Mouse (Mus musculus): Measurements from ENCODE around the gene Chrm5.
A peak's percentile ranks its signal among the peaks of the same experiment; 100 is the strongest.
"Not testable (repeated sequence)": the region's sequence is repeated elsewhere in the genome, so short reads cannot be mapped to it uniquely, and the experiment has no call there.

Chrm5 gene

DNA sequence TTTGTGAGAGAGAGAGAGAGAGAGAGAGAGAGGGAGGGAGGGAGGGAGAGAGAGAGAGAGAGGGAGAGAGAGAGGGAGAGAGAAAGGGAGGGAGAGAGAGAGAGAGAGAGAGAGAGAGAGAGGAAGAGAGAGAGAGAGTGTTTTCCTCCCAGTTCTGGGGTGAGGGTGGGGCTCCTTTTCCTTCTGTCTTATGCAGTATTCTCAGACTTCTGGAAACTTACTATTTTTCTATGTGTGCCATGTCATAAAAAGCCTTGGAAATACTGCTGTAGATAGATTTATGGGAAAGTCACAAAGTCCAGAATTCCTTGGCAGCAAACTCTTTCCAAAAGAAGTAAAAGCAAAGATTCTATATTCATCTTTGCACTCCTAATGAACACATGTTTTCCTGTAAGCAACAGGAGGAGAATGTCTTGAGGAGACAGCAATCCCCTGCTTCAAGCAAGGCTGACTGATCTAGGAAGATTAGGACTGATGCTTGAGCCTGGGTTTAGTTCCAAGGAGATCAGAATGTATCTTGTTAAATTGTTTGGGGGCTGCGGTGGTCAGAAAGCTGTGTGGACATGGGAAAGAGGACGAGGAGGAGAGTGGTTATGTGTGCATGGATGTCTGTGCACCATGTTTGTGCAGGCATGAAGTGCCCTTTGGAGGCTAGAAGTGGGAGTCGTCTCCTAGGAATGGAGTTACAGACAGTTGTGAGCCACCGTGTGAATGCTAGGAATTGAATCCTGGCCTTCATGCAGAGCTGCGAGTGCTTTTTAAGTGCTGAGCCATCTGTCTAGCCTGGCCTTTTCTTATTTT, 2.2 kb upstream of the Chrm5 start:
- DNase-seq (ENCODE audit: extremely low spot score, low spot score): no peak

DNA sequence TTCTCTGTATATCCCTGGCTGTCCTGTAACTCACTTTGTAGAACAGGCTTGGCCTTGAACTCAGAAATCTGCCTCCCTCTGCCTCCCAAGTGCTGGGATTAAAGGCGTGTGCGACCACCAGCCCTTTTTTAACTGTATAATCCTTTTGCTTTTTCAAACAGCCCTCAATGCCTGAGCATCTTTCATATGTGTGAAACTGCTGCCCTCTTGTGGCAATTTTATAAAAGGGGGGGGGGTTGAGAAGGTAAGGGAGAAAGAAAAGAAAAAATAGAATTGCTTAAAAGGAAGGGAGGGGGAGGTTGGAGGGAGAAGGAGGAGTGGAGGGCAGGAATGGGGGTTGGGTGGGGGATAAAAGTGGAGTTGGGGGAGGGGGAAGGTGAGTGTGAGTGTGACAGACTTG, 995 bp upstream of the Chrm5 start:
- peak; percentile 36 for DNase-seq (ENCODE audit: extremely low spot score, low spot score)

DNA sequence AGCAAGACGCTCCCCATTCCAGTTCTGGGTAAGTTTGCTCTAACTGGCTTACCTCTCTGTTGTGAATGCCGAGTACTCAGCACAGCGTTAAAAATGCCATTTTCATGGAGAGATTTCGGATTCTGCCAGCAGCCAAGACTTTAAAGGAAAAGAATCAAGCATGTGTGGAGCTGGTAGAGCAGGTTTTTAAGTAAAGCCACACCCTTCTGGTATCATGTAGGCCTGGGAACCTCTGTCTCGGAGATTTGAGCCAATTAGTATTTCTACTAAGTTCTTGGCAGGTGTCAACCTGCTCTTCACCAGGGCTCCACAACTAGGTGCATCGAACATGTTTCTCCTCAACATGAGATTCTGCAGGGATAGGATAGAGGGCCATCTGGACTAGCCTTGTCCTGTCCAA, 4.0 kb downstream of the Chrm5 start:
- DNase-seq (ENCODE audit: extremely low spot score, low spot score): no peak

DNA sequence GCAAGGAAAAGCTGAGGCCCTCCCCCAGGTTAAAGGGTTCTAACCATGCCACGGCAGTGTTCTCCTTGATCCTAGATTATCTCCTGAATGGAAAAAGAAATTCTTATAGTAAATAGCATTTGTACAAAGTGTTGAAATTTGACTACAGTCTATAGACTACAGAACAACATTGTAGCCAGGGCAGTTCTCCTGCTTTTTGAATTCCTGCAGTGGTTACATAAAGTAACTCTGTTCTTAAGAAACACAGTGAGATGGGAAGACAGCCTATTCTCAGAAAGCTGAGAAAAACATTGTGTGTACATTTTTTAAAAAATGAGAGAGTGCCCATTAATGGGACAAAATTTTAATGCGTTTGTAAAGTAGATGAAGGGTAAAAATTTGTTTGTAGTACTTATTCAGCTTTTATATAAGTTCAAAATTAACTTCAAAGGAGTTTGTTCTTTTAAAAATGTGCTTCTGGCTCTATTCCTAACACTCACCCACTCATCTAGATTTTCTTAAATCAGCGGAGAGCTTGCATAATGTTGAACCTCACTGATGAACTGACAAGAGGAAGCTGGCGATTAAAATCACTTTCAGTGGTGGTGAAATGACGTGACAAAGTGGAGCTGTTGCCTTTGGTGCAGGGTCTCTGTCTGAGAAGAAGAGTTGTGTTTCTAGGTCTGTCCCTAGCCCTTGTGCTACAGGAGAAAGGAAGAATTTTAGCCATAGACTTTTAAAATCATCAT, 5.4 kb downstream of the Chrm5 start:
- DNase-seq (ENCODE audit: extremely low spot score, low spot score): no peak

DNA sequence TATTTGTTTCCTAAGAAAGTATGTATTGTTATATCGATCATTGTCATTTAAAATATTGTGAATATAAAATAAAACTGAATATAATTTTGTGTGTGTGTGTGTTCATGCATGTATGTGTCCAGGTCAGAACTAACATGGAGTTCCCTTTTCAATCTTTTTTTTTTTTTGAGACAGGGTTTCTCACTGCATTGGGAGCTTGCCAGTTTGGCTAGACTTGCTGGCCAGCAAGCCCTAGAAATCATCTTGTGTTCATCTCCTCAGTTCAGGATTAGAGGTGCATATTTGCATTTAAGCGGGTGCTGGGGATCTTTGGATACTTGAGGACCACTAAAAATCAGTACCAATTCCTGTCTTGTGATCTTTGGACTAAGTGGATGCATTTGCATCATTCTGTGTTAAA, 8.5 kb downstream of the Chrm5 start:
- no peak for DNase-seq (ENCODE audit: extremely low spot score, low spot score)

DNA sequence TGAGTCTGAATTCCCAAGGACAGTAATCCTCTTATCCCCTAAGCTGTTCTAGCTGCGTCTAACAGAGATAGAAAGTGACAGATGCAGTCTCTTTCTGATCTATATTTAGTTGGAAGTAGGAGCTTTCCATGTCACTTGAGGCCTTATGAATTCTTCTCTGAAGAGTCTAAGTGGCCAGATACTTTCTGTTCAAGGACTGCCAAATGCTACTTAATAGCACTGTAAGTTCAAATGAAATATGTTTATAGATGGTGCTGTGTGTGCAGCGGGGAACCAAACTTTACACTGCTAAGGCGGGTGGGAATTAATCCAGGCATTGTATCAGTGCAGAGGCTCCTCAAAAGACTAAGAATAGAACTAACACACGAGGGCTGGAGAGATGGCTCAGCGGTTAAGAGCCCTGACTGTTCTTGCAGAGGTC, 9.6 kb downstream of the Chrm5 start:
- DNase-seq (ENCODE audit: extremely low spot score, low spot score): no peak

DNA sequence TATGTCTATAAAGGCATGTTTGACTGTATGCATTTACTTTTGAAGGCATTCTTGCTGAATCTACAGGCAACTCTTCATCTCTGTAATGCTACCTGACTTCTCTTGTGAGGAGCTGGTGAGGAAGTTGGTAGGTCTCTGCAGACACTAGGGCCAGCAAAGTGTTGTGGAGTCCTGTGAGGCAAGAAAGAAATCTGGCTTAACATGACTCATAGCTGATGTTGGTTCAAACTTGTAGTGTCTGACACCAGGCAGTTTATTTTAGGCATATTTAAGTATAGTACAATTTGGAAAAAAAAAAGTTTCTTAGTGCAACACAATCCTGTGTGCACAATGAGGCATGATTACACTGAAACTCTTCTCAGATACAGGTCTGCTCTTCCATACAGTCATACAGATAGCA, 11.0 kb downstream of the Chrm5 start:
- DNase-seq (ENCODE audit: extremely low spot score, low spot score): no peak

DNA sequence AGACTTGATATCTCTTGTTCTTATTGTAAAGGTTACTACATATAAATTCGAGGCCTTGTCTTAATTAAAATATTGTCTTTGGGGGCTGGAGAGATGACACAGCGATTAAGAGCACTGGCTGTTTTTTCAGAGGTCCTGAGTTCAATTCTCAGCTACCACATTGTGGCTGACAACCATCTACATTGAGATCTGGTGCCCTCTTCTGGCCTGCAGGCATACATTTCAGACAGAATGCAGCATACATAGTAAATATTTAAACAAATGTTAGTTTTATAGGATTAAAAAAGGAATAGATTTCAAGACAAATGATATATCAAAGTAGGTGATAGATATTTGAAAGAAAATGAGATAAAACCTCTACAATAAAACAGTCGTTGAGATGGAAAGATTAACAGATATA, 20.0 kb downstream of the Chrm5 start:
- DNase-seq (ENCODE audit: extremely low spot score, low spot score): no peak

DNA sequence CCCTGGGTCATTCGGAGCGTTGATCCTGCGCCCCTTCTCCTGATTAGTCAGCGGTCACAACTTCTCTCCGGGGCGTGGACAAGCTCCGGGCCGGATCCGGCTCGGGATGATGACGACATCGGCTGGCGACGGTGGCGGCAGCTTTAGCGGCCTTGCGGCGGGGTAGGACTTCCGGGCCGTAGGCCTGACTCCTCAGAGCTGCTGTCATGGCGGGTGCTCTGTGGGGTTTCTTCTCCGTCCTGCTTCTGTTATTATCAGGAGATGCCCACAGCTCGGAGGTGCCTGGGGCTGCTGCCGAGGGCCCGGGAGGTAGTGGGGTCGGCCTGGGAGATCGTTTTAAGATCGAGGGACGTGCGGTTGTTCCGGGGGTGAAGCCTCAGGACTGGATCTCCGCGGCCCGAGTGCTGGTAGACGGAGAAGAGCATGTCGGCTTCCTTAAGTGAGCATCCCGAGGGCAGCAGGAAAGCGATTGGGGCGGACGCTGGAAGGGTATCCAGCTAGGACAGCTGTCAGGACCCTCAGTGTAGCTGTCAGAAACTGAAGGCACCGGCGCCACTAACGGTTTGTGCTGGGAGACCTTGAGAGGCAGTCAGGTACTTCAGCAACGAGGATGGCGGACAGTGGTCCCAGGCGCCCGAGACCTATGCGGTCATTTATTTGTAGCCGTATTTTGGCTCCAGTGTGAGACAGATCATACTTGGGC, 25.6 kb downstream of the Chrm5 start, which contains the start of gene Emc7:
TSS of gene Emc7 (plus strand) at position 136 of the 703 bp plus-strand sequence.
- DNase-seq (ENCODE audit: extremely low spot score, low spot score): peak; percentile 97

DNA sequence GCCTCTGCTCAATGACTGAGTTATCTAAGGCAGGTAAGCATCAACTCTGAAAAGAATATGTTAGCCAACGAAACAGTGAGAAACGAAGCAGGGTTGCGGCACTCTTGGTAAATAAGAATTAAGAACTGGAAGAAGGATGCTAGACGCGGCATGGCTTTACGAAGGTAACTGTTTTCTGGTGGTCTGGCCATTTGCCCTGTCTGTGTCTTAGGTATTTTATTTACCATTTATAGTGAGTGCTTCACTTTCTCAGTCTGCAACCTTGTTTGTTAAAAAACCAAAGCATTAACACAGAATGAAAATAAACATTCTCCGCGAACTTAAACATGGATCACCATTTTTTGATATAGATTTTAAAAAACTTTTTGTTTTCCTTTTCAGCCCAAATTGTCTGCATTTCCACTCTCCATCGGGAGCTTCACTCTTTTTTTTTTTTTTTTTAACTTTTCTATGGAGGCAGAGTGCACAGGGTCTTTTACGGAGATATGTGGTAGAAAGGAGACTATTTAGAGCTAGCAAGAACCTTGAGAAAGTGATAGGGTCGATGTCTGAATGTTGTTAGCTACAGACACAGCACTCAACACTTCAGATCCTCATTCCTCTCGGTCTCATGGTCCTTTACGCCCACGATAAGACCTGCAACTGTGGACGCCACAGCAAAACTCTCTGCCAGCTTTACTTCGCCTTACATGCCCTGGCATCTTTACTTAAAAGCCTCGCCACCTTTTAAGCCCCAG, 26.3 kb downstream of the Chrm5 start:
- DNase-seq (ENCODE audit: extremely low spot score, low spot score): no peak

DNA sequence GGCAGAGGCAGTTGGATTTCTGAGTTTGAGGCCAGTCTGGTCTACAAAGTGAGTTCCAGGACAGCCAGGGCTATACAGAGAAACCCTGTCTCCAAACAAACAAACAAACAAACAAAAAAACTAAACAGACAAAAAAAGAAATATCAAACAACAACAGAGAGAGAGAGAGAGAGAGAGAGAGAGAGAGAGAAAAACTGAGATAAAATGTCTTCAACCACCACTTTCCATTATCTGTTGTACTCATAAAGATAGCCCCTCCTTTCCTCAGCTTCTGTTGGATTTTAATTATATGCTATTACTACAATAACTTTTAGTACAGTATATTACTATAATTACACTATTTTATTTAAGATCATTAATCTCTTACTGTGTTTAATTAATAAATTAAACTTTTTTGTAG, 28.1 kb downstream of the Chrm5 start:
- DNase-seq (ENCODE audit: extremely low spot score, low spot score): not testable (repeated sequence)

DNA sequence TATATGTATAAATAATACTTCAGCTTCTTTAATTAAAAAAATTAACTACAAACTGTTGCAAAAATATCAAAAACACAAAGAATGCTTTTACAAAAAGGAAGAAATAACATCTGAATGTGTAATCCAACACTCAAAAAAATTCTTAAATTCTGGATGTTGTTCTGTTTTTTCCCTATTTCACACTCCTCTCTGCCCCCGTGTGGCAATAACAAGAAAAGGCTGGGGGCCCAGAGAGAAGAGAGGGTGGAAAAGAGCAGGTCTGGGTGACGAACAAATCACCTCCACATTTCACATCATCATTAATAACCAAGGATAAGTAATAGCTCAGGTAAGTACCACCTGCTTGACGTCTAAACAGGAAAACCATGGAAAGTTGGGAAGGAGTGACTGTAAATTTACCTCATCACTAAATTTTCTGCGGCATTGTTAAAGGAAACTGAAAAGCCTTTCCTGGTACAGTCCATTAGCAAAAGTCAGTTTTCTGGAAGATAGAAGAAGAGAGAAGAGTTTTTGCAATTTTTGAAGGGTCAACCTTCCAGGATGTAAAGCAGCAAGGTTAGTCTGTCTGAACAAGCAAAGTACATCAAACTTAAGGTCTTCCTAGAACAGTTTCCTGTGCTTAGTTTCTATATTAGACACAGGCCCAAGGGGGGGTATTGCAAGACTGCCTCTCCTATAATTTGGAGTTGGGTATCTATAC, 30.8 kb downstream of the Chrm5 start:
- DNase-seq (ENCODE audit: extremely low spot score, low spot score): no peak

DNA sequence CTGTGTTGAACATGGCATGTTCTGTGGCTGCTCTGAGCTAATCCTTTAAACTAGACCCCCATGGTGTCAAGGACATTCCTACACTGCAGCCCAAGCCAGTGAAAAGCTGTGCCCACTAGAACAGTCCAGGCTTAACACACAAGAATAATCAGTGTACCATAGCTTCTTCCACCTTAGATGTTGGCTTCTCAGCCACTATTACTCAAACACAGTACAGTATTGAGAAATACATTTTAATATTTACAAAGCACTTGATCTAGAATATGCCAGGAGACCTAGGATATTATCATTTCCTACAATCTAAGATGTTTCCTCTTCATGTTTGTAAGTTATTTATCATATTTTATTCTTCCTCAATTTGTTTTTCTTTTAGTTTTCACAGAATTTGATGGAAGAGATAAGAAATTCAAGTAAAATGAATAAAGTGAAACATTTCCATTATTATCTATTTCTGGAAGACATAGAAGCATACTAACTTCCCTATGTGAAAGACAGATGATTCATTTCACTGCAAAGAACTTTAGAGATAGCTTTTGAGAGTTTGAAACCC, 32.0 kb downstream of the Chrm5 start:
- DNase-seq (ENCODE audit: extremely low spot score, low spot score): no peak

DNA sequence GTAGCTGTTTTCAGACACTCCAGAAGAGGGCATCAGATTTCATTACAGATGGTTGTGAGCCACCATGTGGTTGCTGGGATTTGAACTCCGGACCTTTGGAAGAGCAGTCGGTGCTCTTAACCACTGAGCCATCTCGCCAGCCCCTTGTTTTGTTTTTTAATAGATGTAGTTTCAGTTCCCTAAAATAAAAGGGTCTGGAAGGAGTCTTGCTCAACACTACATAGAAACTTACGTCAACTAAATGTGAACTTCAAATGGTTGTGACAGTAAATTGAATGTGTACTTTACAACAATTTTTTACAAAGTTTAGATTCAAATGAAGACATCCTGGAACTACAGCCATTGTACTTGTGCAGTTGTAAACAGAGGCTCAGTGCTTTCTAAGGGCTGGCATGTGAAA, 32.5 kb downstream of the Chrm5 start:
- DNase-seq (ENCODE audit: extremely low spot score, low spot score): not testable (repeated sequence)

DNA sequence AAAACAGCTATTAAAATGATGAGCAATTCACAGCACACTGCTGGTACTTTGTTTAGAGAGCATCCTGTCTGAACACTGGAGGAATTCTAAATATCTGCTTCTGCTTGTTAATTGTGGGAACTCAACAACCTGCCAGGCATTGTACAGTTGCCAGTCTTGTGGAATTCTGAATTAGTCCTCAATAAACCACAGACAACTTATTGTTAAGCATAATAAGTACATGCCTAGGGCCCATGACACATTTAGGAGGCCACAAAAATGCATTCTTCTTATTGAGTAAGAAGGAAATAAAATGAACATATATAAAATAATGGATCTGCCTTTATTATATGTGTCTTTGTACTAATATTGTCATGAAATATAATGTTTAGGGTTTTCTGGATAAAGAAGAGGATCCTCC, 35.1 kb downstream of the Chrm5 start:
- no peak for DNase-seq (ENCODE audit: extremely low spot score, low spot score)

DNA sequence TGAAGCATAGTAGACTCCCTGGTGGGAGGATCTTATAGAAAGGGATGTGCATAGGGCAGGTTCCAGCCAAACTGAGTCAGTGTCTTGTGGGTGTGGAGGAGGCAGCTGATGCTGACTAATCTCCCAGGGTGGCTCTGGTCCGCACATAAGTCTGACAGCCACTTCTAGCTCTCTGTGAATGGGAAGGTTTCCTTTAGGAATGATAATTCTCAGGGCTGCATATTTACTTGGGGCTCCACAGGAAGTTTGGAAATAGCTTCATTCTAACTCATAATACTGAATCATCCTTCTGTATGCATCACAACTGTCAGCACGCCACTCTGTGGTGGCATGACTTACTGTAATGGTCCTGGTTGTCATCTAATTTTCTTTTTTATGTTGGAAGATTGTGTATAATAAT, 37.1 kb downstream of the Chrm5 start:
- no peak for DNase-seq (ENCODE audit: extremely low spot score, low spot score)

DNA sequence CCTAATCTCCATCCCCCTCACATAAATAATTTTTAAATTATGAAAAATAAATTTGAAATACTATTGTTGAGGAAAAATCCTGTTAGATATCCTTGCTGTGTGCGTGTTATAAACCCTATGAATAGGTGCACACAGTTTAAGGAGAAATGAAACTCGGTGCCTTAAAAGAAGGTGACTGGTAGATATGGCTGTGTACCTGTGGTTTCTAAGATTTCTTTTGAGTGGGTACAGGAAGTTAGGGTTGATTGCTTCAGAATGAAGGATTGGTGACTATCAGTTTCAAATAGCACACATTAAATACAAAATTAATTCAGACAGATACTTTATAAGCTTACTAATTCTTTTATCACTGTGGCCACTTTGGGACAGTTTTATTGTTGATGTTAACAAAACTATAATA, 43.0 kb downstream of the Chrm5 start:
- DNase-seq (ENCODE audit: extremely low spot score, low spot score): no peak

DNA sequence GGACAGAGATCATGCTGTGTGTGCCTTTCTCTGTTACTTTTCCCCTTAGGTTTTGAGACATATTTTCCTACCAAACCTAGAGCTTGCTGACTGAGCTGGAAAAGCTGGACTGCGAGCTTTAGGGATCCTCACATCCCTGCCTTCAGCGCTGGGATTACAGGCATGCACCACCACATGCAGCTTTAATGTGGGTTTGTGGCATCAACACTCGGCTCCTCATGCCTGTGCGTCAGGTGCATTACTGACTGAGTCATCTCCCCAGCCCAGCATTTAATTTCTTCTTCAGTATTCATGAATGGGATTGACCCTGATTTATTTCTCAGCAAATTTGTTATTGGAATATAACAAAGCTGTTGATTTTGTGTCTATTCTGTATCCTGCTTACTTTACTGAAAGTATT, 44.3 kb downstream of the Chrm5 start:
- no peak for DNase-seq (ENCODE audit: extremely low spot score, low spot score)

DNA sequence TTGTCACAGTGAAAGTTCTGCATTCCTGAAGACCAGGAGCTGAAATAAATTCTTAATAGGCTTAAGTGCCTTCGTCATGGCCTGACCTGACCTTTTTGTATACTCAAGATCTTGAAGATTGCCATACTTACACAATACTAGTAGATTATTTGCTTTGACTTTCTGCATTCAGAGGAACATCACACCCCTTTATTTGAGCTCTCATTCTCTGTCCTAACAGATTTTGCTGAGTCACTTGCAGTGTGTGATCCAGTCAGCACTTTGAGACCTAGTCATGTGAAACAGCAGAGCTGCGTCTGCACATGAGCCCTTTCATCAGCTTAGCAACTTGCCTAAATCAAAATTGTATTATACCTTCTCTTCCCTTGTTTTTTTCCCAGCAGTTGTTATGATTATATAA, 47.2 kb downstream of the Chrm5 start:
- DNase-seq (ENCODE audit: extremely low spot score, low spot score): no peak

DNA sequence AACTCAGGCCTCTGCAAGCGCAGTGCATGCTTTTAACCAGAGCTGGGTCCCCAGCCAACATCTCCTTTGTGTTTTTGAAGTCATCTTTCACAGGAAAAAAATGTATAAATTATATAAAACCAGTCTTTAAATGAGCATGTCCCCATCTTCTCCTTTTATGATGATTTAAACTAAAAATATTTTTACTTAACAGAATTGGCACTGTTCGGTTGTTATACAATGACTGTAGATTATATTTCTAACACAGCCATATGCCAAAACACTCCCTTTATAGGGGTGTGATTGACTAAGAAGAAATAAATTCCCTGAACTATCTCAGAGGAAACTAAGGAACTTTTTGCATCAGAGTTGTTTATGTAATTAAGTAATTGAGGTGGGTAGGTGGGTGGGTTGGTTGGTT, 48.0 kb downstream of the Chrm5 start:
- no peak for DNase-seq (ENCODE audit: extremely low spot score, low spot score)

DNA sequence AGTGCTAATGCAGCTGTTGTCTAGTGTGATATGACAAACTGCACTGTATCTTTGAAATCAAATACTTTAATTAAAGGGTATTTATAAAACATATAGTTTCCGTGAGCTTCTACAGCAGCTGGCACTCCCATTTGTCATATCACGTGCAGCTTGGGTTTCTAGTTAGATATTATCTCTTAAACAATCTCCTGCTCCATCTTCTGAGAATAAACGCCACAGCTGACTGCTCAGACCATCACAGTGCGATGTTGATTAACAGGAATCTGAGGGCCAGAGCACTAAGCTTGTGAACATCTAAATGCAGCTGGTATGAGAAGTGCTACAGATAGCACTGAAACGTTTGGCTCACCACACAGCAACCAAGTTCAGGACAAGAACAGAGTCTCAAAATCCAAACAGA, 50.2 kb downstream of the Chrm5 start:
- DNase-seq (ENCODE audit: extremely low spot score, low spot score): no peak
